Mouse (Mus musculus) 3134 (cell line): Measurements from ENCODE around the gene Gm20604.

Experiments
- DNase-seq: peaks from one replicate; pipeline ENCODE4 v3.0.0-alpha.2; 2011; ENCODE audit warnings: low spot score; ENCODE audit not compliant: insufficient read length; ENCODE audit errors: extremely low read depth

Gm20604 gene

GRCm38 (mm10) chr12:102743589-102744574 lies 14.6 kb downstream of the Gm20604 start, which contains the start of the genes Moap1 and Tmem251:
TSS of gene Moap1 (minus strand) at chr12:102743661.
TSS of gene Tmem251 (plus strand) at chr12:102743762.
- peak; percentile 89 for DNase-seq

- DNase-seq: no peak
Observed at GRCm38 (mm10) chr12:102743036-102743588, 15.4 kb downstream of the Gm20604 start.

- DNase-seq: no peak
Observed at GRCm38 (mm10) chr12:102742056-102742455, 16.4 kb downstream of the Gm20604 start.

- no peak for DNase-seq
Observed at GRCm38 (mm10) chr12:102740285-102740684, 18.2 kb downstream of the Gm20604 start.

GRCm38 (mm10) chr12:102739096-102739495 lies 19.4 kb downstream of the Gm20604 start:
- no peak for DNase-seq

- peak; percentile 27 for DNase-seq
Observed at GRCm38 (mm10) chr12:102733381-102733780, 25.1 kb downstream of the Gm20604 start.

- peak; percentile 33 for DNase-seq
Observed at GRCm38 (mm10) chr12:102730798-102731619, 27.5 kb downstream of the Gm20604 start.

GRCm38 (mm10) chr12:102729855-102730797 lies 28.3 kb downstream of the Gm20604 start:
- DNase-seq: no peak

GRCm38 (mm10) chr12:102725761-102726175 lies 32.7 kb downstream of the Gm20604 start:
- DNase-seq: no peak

- no peak for DNase-seq
Observed at GRCm38 (mm10) chr12:102725146-102725545, 33.3 kb downstream of the Gm20604 start.

GRCm38 (mm10) chr12:102723861-102724260 lies 34.6 kb downstream of the Gm20604 start:
- DNase-seq: no peak

- no peak for DNase-seq
Observed at GRCm38 (mm10) chr12:102722966-102723365, 35.5 kb downstream of the Gm20604 start.

- no peak for DNase-seq
Observed at GRCm38 (mm10) chr12:102722451-102722850, 36.0 kb downstream of the Gm20604 start.

GRCm38 (mm10) chr12:102719552-102720315 lies 38.7 kb downstream of the Gm20604 start:
- DNase-seq: no peak

- DNase-seq: no peak
Observed at GRCm38 (mm10) chr12:102714654-102715395, 43.6 kb downstream of the Gm20604 start.

GRCm38 (mm10) chr12:102714116-102714515 lies 44.4 kb downstream of the Gm20604 start:
- no peak for DNase-seq

- no peak for DNase-seq
Observed at GRCm38 (mm10) chr12:102713153-102713865, 45.2 kb downstream of the Gm20604 start.
